Mouse (Mus musculus): Measurements from ENCODE around the gene Spata31d1a.

DNA sequence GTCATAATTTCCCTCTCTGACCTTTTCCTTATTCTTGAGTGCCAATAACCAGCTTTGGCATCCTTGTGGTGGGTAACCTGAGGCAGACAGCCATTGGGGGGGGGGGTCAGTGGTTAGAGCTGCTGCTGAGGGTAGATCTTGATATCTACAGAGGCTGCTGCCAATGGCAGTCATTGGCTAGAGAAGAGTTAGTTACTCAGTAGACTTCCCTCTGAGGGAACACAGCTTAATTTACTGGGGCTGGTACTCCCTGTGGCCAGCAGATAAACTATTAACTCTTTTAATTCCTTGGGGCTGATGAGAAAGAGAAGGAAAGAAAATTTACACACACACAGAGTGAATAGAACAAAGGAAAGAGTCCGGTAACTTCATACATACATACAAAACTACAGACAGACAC is 9.3 kb upstream of the Spata31d1a start:
- no peak for TF ChIP-seq CTCF (IDR thresholded peaks at IDR 0.05; ENCODE audit: control insufficient read depth, insufficient read depth, low read length)
- TF ChIP-seq POLR2A (IDR thresholded peaks at IDR 0.05; ENCODE audit: borderline replicate concordance, control insufficient read depth, low read depth, low read length): no peak

Measured in bone marrow, adult 2 months (tissue).